Mouse (Mus musculus): Measurements from ENCODE around the gene Ndrg2.
A peak's percentile ranks its signal among the peaks of the same experiment; 100 is the strongest.
"Not testable (repeated sequence)": the region's sequence is repeated elsewhere in the genome, so short reads cannot be mapped to it uniquely, and the experiment has no call there.

Ndrg2 gene

GRCm38 (mm10) chr14:51913960-51914762 lies at the start of gene Ndrg2:
TSS of gene Ndrg2 (minus strand) at chr14:51914158.
- DNase-seq (ENCODE audit: low spot score): peak; percentile 39

GRCm38 (mm10) chr14:51960316-51960715 lies 46.4 kb upstream of the Ndrg2 start:
- DNase-seq (ENCODE audit: low spot score): no peak

- DNase-seq (ENCODE audit: low spot score): no peak
Observed at GRCm38 (mm10) chr14:51943336-51943735, 29.4 kb upstream of the Ndrg2 start.

- no peak for DNase-seq (ENCODE audit: low spot score)
Observed at GRCm38 (mm10) chr14:51942236-51942635, 28.3 kb upstream of the Ndrg2 start.

- no peak for DNase-seq (ENCODE audit: low spot score)
Observed at GRCm38 (mm10) chr14:51941577-51941976, 27.6 kb upstream of the Ndrg2 start.

GRCm38 (mm10) chr14:51940944-51941560 lies 27.1 kb upstream of the Ndrg2 start:
- DNase-seq (ENCODE audit: low spot score): no peak

GRCm38 (mm10) chr14:51939005-51939404 lies 25.0 kb upstream of the Ndrg2 start:
- DNase-seq (ENCODE audit: low spot score): no peak

- no peak for DNase-seq (ENCODE audit: low spot score)
Observed at GRCm38 (mm10) chr14:51932092-51933020, 18.4 kb upstream of the Ndrg2 start.

GRCm38 (mm10) chr14:51930824-51931223 lies 16.9 kb upstream of the Ndrg2 start:
- no peak for DNase-seq (ENCODE audit: low spot score)

- DNase-seq (ENCODE audit: low spot score): no peak
Observed at GRCm38 (mm10) chr14:51929968-51930367, 16.0 kb upstream of the Ndrg2 start.

- DNase-seq (ENCODE audit: low spot score): no peak
Observed at GRCm38 (mm10) chr14:51929309-51929943, 15.5 kb upstream of the Ndrg2 start.

- DNase-seq (ENCODE audit: low spot score): not testable (repeated sequence)
Observed at GRCm38 (mm10) chr14:51926930-51927329, 13.0 kb upstream of the Ndrg2 start.

- no peak for DNase-seq (ENCODE audit: low spot score)
Observed at GRCm38 (mm10) chr14:51923492-51923891, 9.5 kb upstream of the Ndrg2 start.

- DNase-seq (ENCODE audit: low spot score): no peak
Observed at GRCm38 (mm10) chr14:51922910-51923309, 9.0 kb upstream of the Ndrg2 start.

- DNase-seq (ENCODE audit: low spot score): no peak
Observed at GRCm38 (mm10) chr14:51922571-51922865, 8.6 kb upstream of the Ndrg2 start, which contains the start of gene Rnase13. TSS of gene Rnase13 (minus strand) at chr14:51922773.

- no peak for DNase-seq (ENCODE audit: low spot score)
Observed at GRCm38 (mm10) chr14:51921759-51922570, 8.0 kb upstream of the Ndrg2 start.

GRCm38 (mm10) chr14:51918966-51919365 lies 5.0 kb upstream of the Ndrg2 start:
- no peak for DNase-seq (ENCODE audit: low spot score)

- DNase-seq (ENCODE audit: low spot score): no peak
Observed at GRCm38 (mm10) chr14:51918125-51918524, 4.2 kb upstream of the Ndrg2 start, which contains the start of gene Tppp2. TSS of gene Tppp2 (plus strand) at chr14:51918425.

- no peak for DNase-seq (ENCODE audit: low spot score)
Observed at GRCm38 (mm10) chr14:51916539-51916938, 2.6 kb upstream of the Ndrg2 start.

- no peak for DNase-seq (ENCODE audit: low spot score)
Observed at GRCm38 (mm10) chr14:51915030-51915429, 1.1 kb upstream of the Ndrg2 start.
